Mouse (Mus musculus) kidney, adult 2 months (tissue): ENCODE results near the gene Psat1.

Experiments used
- CTCF ChIP-seq: fragments of 200-500 bp; conservative IDR thresholded peaks from 2 replicates; pipeline ENCODE4 v1.5.1; 2011; ENCODE audit warnings: low read depth, mild to moderate bottlenecking, control low read depth, low read length, moderate library complexity, mixed read lengths; ENCODE audit not compliant: insufficient read depth, insufficient read length
- POLR2A ChIP-seq: fragments of 200-500 bp; IDR thresholded peaks from one replicate; pipeline ENCODE4 v1.6.1; 2011; ENCODE audit warnings: low read depth, low read length, control low read depth

GRCm38 (mm10) chr19:15925719-15926045, 21.5 kb downstream of the Psat1 start:
- no peak for TF ChIP-seq CTCF
- TF ChIP-seq POLR2A: no peak
